Mouse (Mus musculus) midbrain, embryonic 10.5 days (tissue): ENCODE measurements around the gene Trove2. TPM values are rescaled to one million over a fixed set of nuclear protein-coding genes. Genes with fewer than 3 reads are reported as not detected.
"Not testable (repeated sequence)": the region's sequence is repeated elsewhere in the genome, so short reads cannot be mapped to it uniquely, and the experiment has no call there.

Experiments
- DNase-seq: peaks from one replicate; pipeline ENCODE4 v3.0.0-alpha.2; 2017; ENCODE audit warnings: low spot score
- H3K27ac ChIP-seq: fragments of 300-500 bp; sonication (generic); replicated peaks from 2 replicates; pipeline ENCODE4 v1.5.1; 2016; ENCODE audit warnings: mild to moderate bottlenecking
- H3K27me3 ChIP-seq: fragments of 300-500 bp; sonication (generic); 2 replicates; pipeline ENCODE4 v1.6.1; 2016; ENCODE audit warnings: low read depth, mild to moderate bottlenecking; ENCODE audit not compliant: poor library complexity, severe bottlenecking
- H3K36me3 ChIP-seq: fragments of 300-500 bp; sonication (generic); 2 replicates; pipeline ENCODE4 v1.6.1; 2016; ENCODE audit warnings: mild to moderate bottlenecking, moderate library complexity
- H3K4me1 ChIP-seq: fragments of 300-500 bp; sonication (generic); 2 replicates; pipeline ENCODE4 v1.6.1; 2016
- H3K4me3 ChIP-seq: fragments of 300-500 bp; sonication (generic); 2 replicates; pipeline ENCODE4 v1.5.1; 2016; ENCODE audit warnings: mild to moderate bottlenecking, moderate library complexity
- H3K9me3 ChIP-seq: fragments of 300-500 bp; sonication (generic); replicated peaks from 2 replicates; pipeline ENCODE4 v1.6.1; 2016; ENCODE audit warnings: mild to moderate bottlenecking
- WGBS: fragments of 180-500 bp; shearing (Covaris S2); methylation state at CpG from one replicate; pipeline ENCODE4 v1.1.7; 2016; 5-methylcytosine and 5-hydroxymethylcytosine counted together
- polyA plus RNA-seq: library from polyadenylated mRNA; unstranded; fragments of >200 nt; fragmentation: Nextera tagmentation; extraction: Ambion mirVana; gene quantifications from 2 replicates; pipeline ENCODE4 v1.2.1, GENCODE M21; 2016

The Trove2 gene
- polyA plus RNA-seq, 1 experiment from 2014 or later: 33.8 TPM

GRCm38 (mm10) chr1:143727701-143728445 is 49.0 kb downstream of the Trove2 start:
- no peaks in the 10 kb centered on the region for H3K36me3 ChIP-seq
- H3K27ac ChIP-seq: no peak overlapping the region
- DNase-seq: no peak
- no peaks in the 10 kb centered on the region for H3K9me3 ChIP-seq
- H3K4me1 ChIP-seq: no peaks in the 10 kb centered on the region
- WGBS: 80% methylated on average over 9 of the region's 9 CpGs
- H3K4me3 ChIP-seq: no peak overlapping the region
- no peaks in the 10 kb centered on the region for H3K27me3 ChIP-seq

- Histone ChIP-seq H3K4me3 (no peak overlapping the region), H3K4me1 (no peaks in the 10 kb centered on the region), H3K27me3 (no peaks in the 10 kb centered on the region), H3K27ac (no peak overlapping the region), H3K36me3 (no peaks in the 10 kb centered on the region), H3K9me3 (no peaks in the 10 kb centered on the region)
- WGBS: 89% methylated on average over 5 of the region's 5 CpGs
- no peak for DNase-seq
Observed at GRCm38 (mm10) chr1:143724456-143725064, 52.3 kb downstream of the Trove2 start.

GRCm38 (mm10) chr1:143716038-143716437 is 60.8 kb downstream of the Trove2 start, which contains the start of gene Glrx2:
Gene Glrx2 (plus strand): TSS chr1:143716338.
- not testable (repeated sequence) for H3K27ac ChIP-seq, H3K4me3 ChIP-seq, H3K27me3 ChIP-seq, H3K36me3 ChIP-seq, H3K9me3 ChIP-seq, DNase-seq, H3K4me1 ChIP-seq
- WGBS: no CpG with 5 or more reads among the region's 2 CpGs

- WGBS: 79% methylated on average over 5 of the region's 5 CpGs
- no peak for DNase-seq
- Histone ChIP-seq H3K4me1 (no peaks in the 10 kb centered on the region), H3K27me3 (no peaks in the 10 kb centered on the region), H3K9me3 (no peaks in the 10 kb centered on the region), H3K4me3 (no peak overlapping the region), H3K36me3 (no peaks in the 10 kb centered on the region), H3K27ac (no peak overlapping the region)
Observed at GRCm38 (mm10) chr1:143710627-143710976, 66.3 kb downstream of the Trove2 start.

- Histone ChIP-seq H3K9me3 (no peaks in the 10 kb centered on the region), H3K4me3 (no peak overlapping the region), H3K36me3 (no peaks in the 10 kb centered on the region), H3K27ac (no peak overlapping the region), H3K4me1 (no peaks in the 10 kb centered on the region), H3K27me3 (no peaks in the 10 kb centered on the region)
- WGBS: 81% methylated on average over 7 of the region's 7 CpGs
- DNase-seq: no peak
Observed at GRCm38 (mm10) chr1:143709966-143710626, 66.8 kb downstream of the Trove2 start.

GRCm38 (mm10) chr1:143708361-143708760 is 68.5 kb downstream of the Trove2 start:
- Histone ChIP-seq H3K36me3 (no peaks in the 10 kb centered on the region), H3K4me3 (no peak overlapping the region), H3K27me3 (no peaks in the 10 kb centered on the region), H3K27ac (no peak overlapping the region), H3K9me3 (no peaks in the 10 kb centered on the region), H3K4me1 (peaks cover 2% of the 10 kb centered on the region)
- no peak for DNase-seq
- WGBS: 87% methylated on average over 6 of the region's 6 CpGs

GRCm38 (mm10) chr1:143707006-143707405 is 69.9 kb downstream of the Trove2 start:
- H3K27ac ChIP-seq: no peak overlapping the region
- DNase-seq: no peak
- H3K9me3 ChIP-seq: no peaks in the 10 kb centered on the region
- WGBS: 82% methylated on average over 4 of the region's 4 CpGs
- H3K4me3 ChIP-seq: no peak overlapping the region
- H3K27me3 ChIP-seq: no peaks in the 10 kb centered on the region
- peaks cover 5% of the 10 kb centered on the region for H3K4me1 ChIP-seq
- no peaks in the 10 kb centered on the region for H3K36me3 ChIP-seq

- Histone ChIP-seq H3K4me3 (peak within 1 kb of the TSS; percentile 84), H3K27ac (peak within 1 kb of the TSS; percentile 98), H3K27me3 (no peaks in the 10 kb centered on the region), H3K36me3 (peaks cover 12% of the 10 kb centered on the region), H3K4me1 (peaks cover 20% of the 10 kb centered on the region), H3K9me3 (no peaks in the 10 kb centered on the region)
- DNase-seq: peak; percentile 90
- WGBS: under 1% methylated on average over 73 of the region's 74 CpGs
Observed at GRCm38 (mm10) chr1:143702741-143703262, 74.1 kb downstream of the Trove2 start, which contains the start of gene Cdc73. Gene Cdc73 (minus strand): TSS chr1:143702893.

GRCm38 (mm10) chr1:143702141-143702740 is 74.6 kb downstream of the Trove2 start:
- WGBS: under 1% methylated on average over 45 of the region's 48 CpGs
- Histone ChIP-seq H3K36me3 (peaks cover 18% of the 10 kb centered on the region), H3K4me3 (peak overlapping the region; percentile 84), H3K27ac (peak overlapping the region; percentile 98), H3K4me1 (peaks cover 20% of the 10 kb centered on the region), H3K27me3 (no peaks in the 10 kb centered on the region), H3K9me3 (no peaks in the 10 kb centered on the region)
- DNase-seq: no peak

GRCm38 (mm10) chr1:143701736-143702135 is 75.1 kb downstream of the Trove2 start:
- no peaks in the 10 kb centered on the region for H3K9me3 ChIP-seq
- H3K4me3 ChIP-seq: peak overlapping the region; percentile 84
- no peaks in the 10 kb centered on the region for H3K27me3 ChIP-seq
- H3K27ac ChIP-seq: peak overlapping the region; percentile 98
- no peak for DNase-seq
- H3K4me1 ChIP-seq: peaks cover 20% of the 10 kb centered on the region
- WGBS: under 1% methylated on average over 13 of the region's 13 CpGs
- peaks cover 22% of the 10 kb centered on the region for H3K36me3 ChIP-seq
